13 mouse cellular contexts compared by ENCODE assay signal in the genomic region with DNA sequence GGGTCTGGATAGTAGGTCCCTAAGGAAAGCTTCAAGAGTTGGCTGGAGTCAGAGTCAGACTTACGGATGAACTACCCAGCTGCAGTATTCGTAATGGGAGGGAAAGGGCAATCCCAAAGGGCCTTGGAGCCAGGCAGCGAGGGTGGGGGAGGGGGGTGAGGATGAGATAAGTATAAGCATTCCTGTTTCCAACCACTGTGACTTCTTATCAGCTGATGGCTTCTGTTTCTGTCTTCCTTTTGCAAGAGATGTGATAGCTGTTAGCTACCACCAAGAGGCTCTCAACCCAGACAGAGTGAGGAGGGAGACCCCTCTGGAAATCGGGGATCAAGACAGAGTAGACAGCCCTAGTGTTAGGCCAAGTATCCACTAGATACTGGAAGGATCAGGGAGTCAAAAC. TPM values are rescaled to one million over a fixed set of nuclear protein-coding genes. Genes with fewer than 3 reads are reported as not detected.
DNase-seq lines count a peak whose midpoint lies in the region; ATAC-seq and TF ChIP-seq lines count a peak whose summit lies in the region.
"Had no signal": no experiment of that assay in that cellular context is flagged by ENCODE, and none has a peak within 500 bp of the region (broad histone marks: within the 10 kb centered on the region; RNA-seq: fewer than 3 reads in every experiment).

No protein-coding gene starts in this region.

- 56% methylated on average over 4 of the region's 4 CpGs for WGBS in hindbrain, embryonic 11.5 days
- WGBS in hindbrain, postnatal 0 days: 62% methylated on average over 4 of the region's 4 CpGs
- 44% methylated on average over 4 of the region's 4 CpGs for WGBS in hindbrain, embryonic 13.5 days

- no peak for DNase-seq in hindbrain, embryonic 11.5 days (ENCODE audit: low spot score)
- no peak for DNase-seq in hindbrain, postnatal 0 days (ENCODE audit: low spot score)
- DNase-seq in MEL-GATA-1-ER (ENCODE audit: extremely low read depth, low read depth): peak; percentile 50
- DNase-seq in embryo, embryonic 10.5 days (ENCODE audit: low spot score): no peak
- DNase-seq in thymus, adult 18-20 months: no peak
- no peak for DNase-seq in thymus, postnatal 0 days (ENCODE audit: low spot score)
- DNase-seq: gastrocnemius, postnatal 10 days; heart, postnatal 4 days; kidney, postnatal 14 days had no signal

- H3K36me3 ChIP-seq in hindbrain, embryonic 11.5 days (ENCODE audit: control insufficient read depth, insufficient read depth, low read length): no peaks in the 10 kb centered on the region
- no peaks in the 10 kb centered on the region for H3K36me3 ChIP-seq in hindbrain, postnatal 0 days (ENCODE audit: insufficient read depth, low read length)
- no peaks in the 10 kb centered on the region for H3K36me3 ChIP-seq in hindbrain, embryonic 13.5 days

- no peak overlapping the region for H3K4me3 ChIP-seq in hindbrain, embryonic 11.5 days (ENCODE audit: low read depth, low read length)
- H3K4me3 ChIP-seq in hindbrain, postnatal 0 days (ENCODE audit: low read length): no peak overlapping the region
- no peak overlapping the region for H3K4me3 ChIP-seq in hindbrain, embryonic 13.5 days

- no peak overlapping the region for H3K9ac ChIP-seq in hindbrain, embryonic 11.5 days (ENCODE audit: low read depth, low read length)
- no peak overlapping the region for H3K9ac ChIP-seq in hindbrain, postnatal 0 days (replicated peaks; ENCODE audit: low read length)
- no peak overlapping the region for H3K9ac ChIP-seq in hindbrain, embryonic 13.5 days

- no peaks in the 10 kb centered on the region for H3K9me3 ChIP-seq in hindbrain, embryonic 11.5 days (ENCODE audit: control insufficient read depth, low read length)
- no peaks in the 10 kb centered on the region for H3K9me3 ChIP-seq in hindbrain, postnatal 0 days (ENCODE audit: low read length)
- no peaks in the 10 kb centered on the region for H3K9me3 ChIP-seq in hindbrain, embryonic 13.5 days

- 0 out of 2 replicates have a peak overlapping the region, but pooled peaks have one; percentile 2 for H3K4me2 ChIP-seq in hindbrain, embryonic 11.5 days (replicated peaks; ENCODE audit: low read depth, low read length)
- H3K4me2 ChIP-seq in hindbrain, postnatal 0 days (ENCODE audit: low read depth, low read length): no peak overlapping the region
- H3K4me2 ChIP-seq in hindbrain, embryonic 13.5 days: no peak overlapping the region

- ATAC-seq in hindbrain, embryonic 11.5 days (ENCODE audit: low FRiP score): no peak
- no peak for ATAC-seq in hindbrain, postnatal 0 days
- ATAC-seq in hindbrain, embryonic 13.5 days (ENCODE audit: low FRiP score): 0 out of 2 replicates have a peak, but pooled peaks have one; percentile 21
- ATAC-seq in megakaryocyte-erythroid progenitor cell, adult 5-6 weeks (replicated peaks; ENCODE audit: low FRiP score, low TSS enrichment, poor library complexity, severe bottlenecking): peak; percentile 64

- H3K27ac ChIP-seq in hindbrain, embryonic 11.5 days (ENCODE audit: low read depth, low read length): no peak overlapping the region
- H3K27ac ChIP-seq in hindbrain, postnatal 0 days: no peak overlapping the region
- H3K27ac ChIP-seq in hindbrain, embryonic 13.5 days: peak overlapping the region; percentile 48; the same call in 1 of the 2 replicates

- H3K4me1 ChIP-seq in hindbrain, embryonic 11.5 days (replicated peaks; ENCODE audit: control insufficient read depth, insufficient read depth, low read length): no peaks in the 10 kb centered on the region
- H3K4me1 ChIP-seq in hindbrain, postnatal 0 days (ENCODE audit: insufficient read depth, low read length): no peaks in the 10 kb centered on the region
- H3K4me1 ChIP-seq in hindbrain, embryonic 13.5 days (replicated peaks): peaks cover 16% of the 10 kb centered on the region

- no peaks in the 10 kb centered on the region for H3K27me3 ChIP-seq in hindbrain, embryonic 11.5 days (ENCODE audit: control insufficient read depth, insufficient read depth, low read length)
- no peaks in the 10 kb centered on the region for H3K27me3 ChIP-seq in hindbrain, postnatal 0 days (ENCODE audit: insufficient read depth, low read length)
- H3K27me3 ChIP-seq in hindbrain, embryonic 13.5 days: no peaks in the 10 kb centered on the region

- TF ChIP-seq CTCF in hindbrain, postnatal 0 days (IDR thresholded peaks at IDR 0.05; ENCODE audit: low read depth): no peak

RNA-seq across cellular contexts. Expression of a gene that starts 4.4 kb away (rescaled TPM):
- 5.6 and 6.4 TPM in 2 replicates for polyA plus RNA-seq in hindbrain, embryonic 11.5 days (2014; fragmentation: Nextera tagmentation; extraction: Ambion mirVana)
- total RNA-seq in hindbrain, postnatal 0 days (2014; rRNA removed): 51.7 and 55.2 TPM in 2 replicates
- 18.7 and 21.5 TPM in 2 replicates for polyA plus RNA-seq in hindbrain, postnatal 0 days (2015; fragmentation: Nextera tagmentation; extraction: Ambion mirVana)
- 15.1 and 16.8 TPM in 2 replicates for polyA plus RNA-seq in hindbrain, embryonic 13.5 days (2015; fragmentation: Nextera tagmentation; extraction: Ambion mirVana)
- total RNA-seq in megakaryocyte-erythroid progenitor cell, adult 5-6 weeks (2014; fragmentation: Nextera tagmentation): 0.70 and 1.1 TPM in 2 replicates
- total RNA-seq in megakaryocyte-erythroid progenitor cell, adult 5-6 weeks (2017): not detected in 2 replicates
- 1.4 and 2.0 TPM in 2 replicates for polyA plus RNA-seq in thymus, postnatal 0 days (2015; fragmentation: Nextera tagmentation; extraction: Ambion mirVana)

RNA-seq across cellular contexts. Expression of a gene that starts 21.5 kb away (rescaled TPM):
- 3.0 and 4.1 TPM in 2 replicates for polyA plus RNA-seq in hindbrain, embryonic 11.5 days (2014; fragmentation: Nextera tagmentation; extraction: Ambion mirVana)
- 1.6 and 19.1 TPM in 2 replicates for total RNA-seq in hindbrain, postnatal 0 days (2014; rRNA removed)
- 1.4 and 1.9 TPM in 2 replicates for polyA plus RNA-seq in hindbrain, postnatal 0 days (2015; fragmentation: Nextera tagmentation; extraction: Ambion mirVana)
- 1.9 and 2.1 TPM in 2 replicates for polyA plus RNA-seq in hindbrain, embryonic 13.5 days (2015; fragmentation: Nextera tagmentation; extraction: Ambion mirVana)
- 18.1 and 20.7 TPM in 2 replicates for total RNA-seq in megakaryocyte-erythroid progenitor cell, adult 5-6 weeks (2014; fragmentation: Nextera tagmentation)
- 17.9 and 23.6 TPM in 2 replicates for total RNA-seq in megakaryocyte-erythroid progenitor cell, adult 5-6 weeks (2017)
- polyA plus RNA-seq in thymus, postnatal 0 days (2015; fragmentation: Nextera tagmentation; extraction: Ambion mirVana): 8.5 and 12.0 TPM in 2 replicates

RNA-seq across cellular contexts. Expression of a gene that starts 38.3 kb away (rescaled TPM):
- 29.8 and 30.7 TPM in 2 replicates for polyA plus RNA-seq in hindbrain, embryonic 11.5 days (2014; fragmentation: Nextera tagmentation; extraction: Ambion mirVana)
- 533 and 565 TPM in 2 replicates for total RNA-seq in hindbrain, postnatal 0 days (2014; rRNA removed)
- 52.5 and 53.1 TPM in 2 replicates for polyA plus RNA-seq in hindbrain, postnatal 0 days (2015; fragmentation: Nextera tagmentation; extraction: Ambion mirVana)
- polyA plus RNA-seq in hindbrain, embryonic 13.5 days (2015; fragmentation: Nextera tagmentation; extraction: Ambion mirVana): 50.0 and 52.9 TPM in 2 replicates
- total RNA-seq in megakaryocyte-erythroid progenitor cell, adult 5-6 weeks (2014; fragmentation: Nextera tagmentation): not detected in 2 replicates
- total RNA-seq in megakaryocyte-erythroid progenitor cell, adult 5-6 weeks (2017): not detected in 2 replicates
- 0.26 and 0.42 TPM in 2 replicates for polyA plus RNA-seq in thymus, postnatal 0 days (2015; fragmentation: Nextera tagmentation; extraction: Ambion mirVana)

RNA-seq across cellular contexts. Expression of a gene that starts 51.6 kb away (rescaled TPM):
- polyA plus RNA-seq in hindbrain, embryonic 11.5 days (2014; fragmentation: Nextera tagmentation; extraction: Ambion mirVana): not detected in 2 replicates
- not detected in 2 replicates for total RNA-seq in hindbrain, postnatal 0 days (2014; rRNA removed)
- not detected in 2 replicates for polyA plus RNA-seq in hindbrain, postnatal 0 days (2015; fragmentation: Nextera tagmentation; extraction: Ambion mirVana)
- not detected in 2 replicates for polyA plus RNA-seq in hindbrain, embryonic 13.5 days (2015; fragmentation: Nextera tagmentation; extraction: Ambion mirVana)
- not detected in 2 replicates for total RNA-seq in megakaryocyte-erythroid progenitor cell, adult 5-6 weeks (2014; fragmentation: Nextera tagmentation)
- total RNA-seq in megakaryocyte-erythroid progenitor cell, adult 5-6 weeks (2017): not detected in 2 replicates
- 0.17 TPM in 1 of 2 replicates, not detected in the other for polyA plus RNA-seq in thymus, postnatal 0 days (2015; fragmentation: Nextera tagmentation; extraction: Ambion mirVana)
- total RNA-seq: gastrocnemius, postnatal 10 days; heart, postnatal 4 days had no signal
- polyA plus RNA-seq: limb, embryonic 14.5 days; urinary bladder, adult 2 months had no signal

Comparison
In these comparisons a context has a peak if more than half of its experiments do, and no peak if none do; other contexts are left out.
1. ATAC-seq: peak in hindbrain, embryonic 13.5 days (single experiment) and megakaryocyte-erythroid progenitor cell, adult 5-6 weeks (single experiment); none in hindbrain, embryonic 11.5 days (single experiment) and hindbrain, postnatal 0 days (single experiment).
2. RNA of a gene that starts 38.3 kb away (polyA plus RNA-seq): 52.5 to 53.1 TPM in hindbrain, postnatal 0 days, 50.0 to 52.9 TPM in hindbrain, embryonic 13.5 days and 29.8 to 30.7 TPM in hindbrain, embryonic 11.5 days; 0.26 to 0.42 TPM in thymus, postnatal 0 days; every median in the first group is over 10 times any median in the second.